Mouse (Mus musculus): Measurements from ENCODE around the gene Lhfpl3. TPM values are rescaled to one million over a fixed set of nuclear protein-coding genes. Genes with fewer than 3 reads are reported as not detected.
A peak's percentile ranks its signal among the peaks of the same experiment; 100 is the strongest.

The Lhfpl3 gene
- total and polyA plus RNA-seq, 2 experiments from 2014 or later: 34.4 to 40.3 TPM

GRCm38 (mm10) chr5:23255816-23256418, 510.1 kb downstream of the Lhfpl3 start:
- DNase-seq (no peak), ATAC-seq (no peak)
- no peak for TF ChIP-seq CTCF (IDR thresholded peaks at IDR 0.05; ENCODE audit: low read depth)
- H3K9me3 ChIP-seq (ENCODE audit: low read length): no peaks in the 10 kb centered on the region
- no peaks in the 10 kb centered on the region for H3K36me3 ChIP-seq (ENCODE audit: insufficient read depth)
- no peak overlapping the region for H3K4me3 ChIP-seq (ENCODE audit: low read depth, low read length)
- H3K27ac ChIP-seq (ENCODE audit: low read depth, low read length): no peak overlapping the region
- H3K9ac ChIP-seq: no peak overlapping the region
- H3K4me2 ChIP-seq (ENCODE audit: low read depth): no peak overlapping the region
- H3K27me3 ChIP-seq (ENCODE audit: insufficient read depth, low read length): no peaks in the 10 kb centered on the region
- 74% methylated on average over 3 of the region's 3 CpGs for WGBS
- H3K4me1 ChIP-seq (ENCODE audit: insufficient read depth): peaks cover 4% of the 10 kb centered on the region; the same call in 1 of the 2 replicates

GRCm38 (mm10) chr5:23273309-23273708, 527.5 kb downstream of the Lhfpl3 start:
- Histone ChIP-seq H3K4me3 (ENCODE audit: low read depth, low read length) (no peak overlapping the region), H3K36me3 (ENCODE audit: insufficient read depth) (no peaks in the 10 kb centered on the region), H3K4me2 (ENCODE audit: low read depth) (no peak overlapping the region), H3K27me3 (ENCODE audit: insufficient read depth, low read length) (no peaks in the 10 kb centered on the region), H3K4me1 (ENCODE audit: insufficient read depth) (no peaks in the 10 kb centered on the region), H3K27ac (ENCODE audit: low read depth, low read length) (no peak overlapping the region), H3K9me3 (ENCODE audit: low read length) (no peaks in the 10 kb centered on the region), H3K9ac (no peak overlapping the region)
- DNase-seq: no peak
- 81% methylated on average over 3 of the region's 3 CpGs for whole genome bisulfite sequencing
- TF ChIP-seq CTCF (IDR thresholded peaks at IDR 0.05; ENCODE audit: low read depth): no peak
- ATAC-seq: no peak

DNA sequence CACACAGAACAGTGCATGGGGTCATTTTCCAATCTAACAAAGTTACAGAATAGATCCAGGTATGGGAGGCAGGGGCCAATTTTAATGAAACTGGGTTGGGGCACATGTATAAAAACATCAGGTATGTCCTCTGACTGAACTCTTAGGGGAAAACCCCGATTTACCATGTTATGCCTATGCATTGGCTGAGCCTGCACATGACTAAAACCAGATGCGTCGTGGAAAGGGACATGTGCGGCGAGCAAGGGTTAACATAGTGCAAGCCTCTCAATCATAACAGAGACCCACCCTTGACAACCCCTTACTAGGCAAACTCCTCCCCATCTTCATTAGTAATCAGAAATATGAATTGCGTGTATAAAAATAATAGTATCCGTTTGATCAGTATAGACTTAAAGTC, 533.5 kb downstream of the Lhfpl3 start:
- Histone ChIP-seq H3K9me3 (ENCODE audit: low read length) (no peaks in the 10 kb centered on the region), H3K4me3 (ENCODE audit: low read depth, low read length) (no peak overlapping the region), H3K27ac (ENCODE audit: low read depth, low read length) (no peak overlapping the region), H3K36me3 (ENCODE audit: insufficient read depth) (no peaks in the 10 kb centered on the region), H3K27me3 (ENCODE audit: insufficient read depth, low read length) (no peaks in the 10 kb centered on the region), H3K4me2 (ENCODE audit: low read depth) (no peak overlapping the region), H3K4me1 (ENCODE audit: insufficient read depth) (no peaks in the 10 kb centered on the region), H3K9ac (no peak overlapping the region)
- DNase-seq (no peak), ATAC-seq (no peak)
- WGBS: 95% methylated on average over 7 of the region's 7 CpGs
- no peak for TF ChIP-seq CTCF (IDR thresholded peaks at IDR 0.05; ENCODE audit: low read depth)

DNA sequence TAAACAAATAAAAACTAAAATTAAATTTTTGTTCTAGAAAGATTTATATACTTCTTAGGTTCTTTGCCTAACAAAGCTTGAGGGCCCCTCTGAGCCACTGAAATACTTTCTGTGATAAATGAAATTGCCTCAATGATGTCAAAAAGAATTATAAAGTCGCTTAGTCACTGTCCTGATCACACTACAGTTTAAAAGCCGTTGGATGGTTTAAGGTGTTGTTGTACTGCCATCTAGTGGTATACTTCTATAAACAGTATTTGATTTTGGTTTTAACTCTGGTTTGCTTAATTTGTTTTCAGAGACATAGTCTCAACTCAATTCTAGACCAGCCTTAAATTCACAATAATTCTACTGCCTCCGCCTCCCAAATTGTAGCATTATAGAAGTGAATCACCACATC, 539.0 kb downstream of the Lhfpl3 start:
- ATAC-seq (peak; percentile 63), DNase-seq (peak; percentile 70)

GRCm38 (mm10) chr5:23289149-23289548, 543.3 kb downstream of the Lhfpl3 start:
- H3K4me2 ChIP-seq (ENCODE audit: low read depth): no peak overlapping the region
- no peak for ATAC-seq
- H3K36me3 ChIP-seq (ENCODE audit: insufficient read depth): no peaks in the 10 kb centered on the region
- H3K27ac ChIP-seq (ENCODE audit: low read depth, low read length): no peak overlapping the region
- no peak overlapping the region for H3K9ac ChIP-seq
- H3K9me3 ChIP-seq (ENCODE audit: low read length): no peaks in the 10 kb centered on the region
- DNase-seq: no peak
- no peak overlapping the region for H3K4me3 ChIP-seq (ENCODE audit: low read depth, low read length)
- no peak for TF ChIP-seq CTCF (IDR thresholded peaks at IDR 0.05; ENCODE audit: low read depth)
- no peaks in the 10 kb centered on the region for H3K4me1 ChIP-seq (ENCODE audit: insufficient read depth)
- H3K27me3 ChIP-seq (ENCODE audit: insufficient read depth, low read length): no peaks in the 10 kb centered on the region

More for the DNA sequence above, 539.0 kb downstream of the Lhfpl3 start:
- no peak overlapping the region for H3K9ac ChIP-seq
- peak; percentile 69 for TF ChIP-seq CTCF (IDR thresholded peaks at IDR 0.05; ENCODE audit: low read depth)
- H3K4me3 ChIP-seq (ENCODE audit: low read depth, low read length): no peak overlapping the region
- H3K9me3 ChIP-seq (ENCODE audit: low read length): no peaks in the 10 kb centered on the region
- H3K4me1 ChIP-seq (ENCODE audit: insufficient read depth): no peaks in the 10 kb centered on the region
- WGBS: 21% methylated on average over 3 of the region's 3 CpGs
- H3K27me3 ChIP-seq (ENCODE audit: insufficient read depth, low read length): no peaks in the 10 kb centered on the region
- no peak overlapping the region for H3K27ac ChIP-seq (ENCODE audit: low read depth, low read length)
- H3K4me2 ChIP-seq (ENCODE audit: low read depth): no peak overlapping the region
- H3K36me3 ChIP-seq (ENCODE audit: insufficient read depth): no peaks in the 10 kb centered on the region

Small RNA genes lying within 50 kb of the gene (microRNA-seq; reads per million reads assigned to microRNA genes)
- gene Gm28022: 0 reads per million in 2 experiments
- gene Gm44363: 0 reads per million in 2 experiments

Other genes starting within 250 kb of the Lhfpl3 start
- 30.2 and 36.6 TPM in 2 replicates for gene Orc5, start 195.6 kb upstream of the Lhfpl3 start, total RNA-seq (2014; rRNA removed)
- gene Orc5, start 195.6 kb upstream of the Lhfpl3 start, polyA plus RNA-seq (2015; fragmentation: Nextera tagmentation; extraction: Ambion mirVana): 29.1 and 34.7 TPM in 2 replicates